Mouse (Mus musculus) thymus, postnatal 25 days (tissue): ENCODE measurements around the gene March8.
"Not testable (repeated sequence)": the region's sequence is repeated elsewhere in the genome, so short reads cannot be mapped to it uniquely, and the experiment has no call there.

Source experiments
- DNase-seq: peaks from one replicate; pipeline ENCODE4 v3.0.0; 2022

The March8 gene

GRCm38 (mm10) chr6:116337835-116338501 lies at the start of gene March8:
March8 (plus strand) TSS chr6:116338024.
- DNase-seq, result peak; percentile 56

- no peak for DNase-seq
These were observed 26.4 kb upstream of the March8 start for GRCm38 (mm10) chr6:116311411-116311810.

- DNase-seq, result no peak
These were observed 18.6 kb upstream of the March8 start for GRCm38 (mm10) chr6:116319259-116319658.

- DNase-seq, result no peak
These were observed 11.2 kb upstream of the March8 start for GRCm38 (mm10) chr6:116326641-116327040.

- DNase-seq, result no peak
These were observed 6.4 kb upstream of the March8 start for GRCm38 (mm10) chr6:116331396-116331795.

GRCm38 (mm10) chr6:116337466-116337834 lies 374 bp upstream of the March8 start:
- no peak for DNase-seq

GRCm38 (mm10) chr6:116338520-116338919 lies 696 bp downstream of the March8 start:
- DNase-seq, result no peak

- no peak for DNase-seq
These were observed 1.3 kb downstream of the March8 start for GRCm38 (mm10) chr6:116339088-116339487.

GRCm38 (mm10) chr6:116340521-116340920 lies 2.7 kb downstream of the March8 start:
- DNase-seq, result no peak

GRCm38 (mm10) chr6:116347953-116348352 lies 10.1 kb downstream of the March8 start:
- DNase-seq, result no peak

GRCm38 (mm10) chr6:116349997-116350396 lies 12.2 kb downstream of the March8 start:
- DNase-seq, result no peak

GRCm38 (mm10) chr6:116350643-116351042 lies 12.8 kb downstream of the March8 start:
- DNase-seq, result no peak

- no peak for DNase-seq
These were observed 13.7 kb downstream of the March8 start for GRCm38 (mm10) chr6:116351534-116351933.

- DNase-seq, result no peak
These were observed 15.6 kb downstream of the March8 start for GRCm38 (mm10) chr6:116353428-116353827.

GRCm38 (mm10) chr6:116356311-116356947 lies 18.6 kb downstream of the March8 start:
- not testable (repeated sequence) for DNase-seq

- DNase-seq, result no peak
These were observed 19.1 kb downstream of the March8 start for GRCm38 (mm10) chr6:116356948-116357325.

GRCm38 (mm10) chr6:116358056-116358455 lies 20.2 kb downstream of the March8 start:
- DNase-seq, result no peak

- no peak for DNase-seq
These were observed 21.4 kb downstream of the March8 start for GRCm38 (mm10) chr6:116359256-116359655.

- DNase-seq, result no peak
These were observed 23.6 kb downstream of the March8 start for GRCm38 (mm10) chr6:116361463-116361862.

GRCm38 (mm10) chr6:116361993-116362392 lies 24.2 kb downstream of the March8 start:
- no peak for DNase-seq

- DNase-seq, result no peak
These were observed 30.1 kb downstream of the March8 start for GRCm38 (mm10) chr6:116367971-116368370.

GRCm38 (mm10) chr6:116369811-116370210 lies 32.0 kb downstream of the March8 start:
- DNase-seq, result no peak

GRCm38 (mm10) chr6:116370216-116370976 lies 32.6 kb downstream of the March8 start:
- no peak for DNase-seq

GRCm38 (mm10) chr6:116371500-116371899 lies 33.7 kb downstream of the March8 start:
- no peak for DNase-seq
